Mouse (Mus musculus): ENCODE data around the gene Ush2a. TPM values are rescaled to one million over a fixed set of nuclear protein-coding genes. Genes with fewer than 3 reads are reported as not detected.
A peak's percentile ranks its signal among the peaks of the same experiment; 100 is the strongest.

The Ush2a gene
- total RNA-seq, 2 experiments from 2014 or later, result 0.08 to 0.10 TPM

DNA sequence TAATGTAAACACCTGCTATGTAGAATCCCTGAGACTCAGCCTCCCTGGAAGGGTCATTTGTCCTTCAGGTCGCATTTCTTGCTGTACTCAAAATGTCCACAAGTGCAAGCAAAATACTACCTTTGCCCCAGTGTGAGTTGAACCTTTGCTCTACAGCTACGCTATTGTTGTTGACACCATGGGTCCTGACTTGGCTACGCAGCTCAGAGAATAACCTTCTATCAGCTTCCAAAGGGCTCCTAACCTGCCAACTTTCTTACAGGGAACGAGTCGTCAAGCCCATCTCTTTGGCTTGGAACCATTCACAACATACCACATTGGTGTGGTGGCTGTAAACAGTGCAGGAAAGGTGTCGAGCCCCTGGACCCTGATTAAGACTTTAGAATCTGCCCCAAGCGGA, 644.4 kb downstream of the Ush2a start:
- no peak for DNase-seq

DNA sequence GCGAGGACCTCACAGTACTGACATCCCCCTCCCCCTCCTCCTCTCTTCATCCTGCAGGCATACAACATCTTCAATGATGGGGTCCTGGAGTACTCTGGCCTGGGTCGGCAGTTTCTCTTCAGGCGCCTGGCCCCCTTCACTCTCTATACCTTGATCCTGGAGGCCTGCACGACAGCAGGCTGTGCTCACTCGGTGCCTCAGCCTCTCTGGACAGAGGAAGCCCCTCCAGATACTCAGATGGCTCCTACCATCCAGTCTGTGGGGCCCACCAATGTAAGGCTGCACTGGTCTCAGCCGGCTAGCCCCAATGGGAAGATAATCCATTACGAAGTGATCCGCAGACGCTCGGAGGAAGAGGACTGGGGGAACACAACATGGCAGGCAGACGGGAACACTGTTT, 648.8 kb downstream of the Ush2a start:
- no peak for DNase-seq

DNA sequence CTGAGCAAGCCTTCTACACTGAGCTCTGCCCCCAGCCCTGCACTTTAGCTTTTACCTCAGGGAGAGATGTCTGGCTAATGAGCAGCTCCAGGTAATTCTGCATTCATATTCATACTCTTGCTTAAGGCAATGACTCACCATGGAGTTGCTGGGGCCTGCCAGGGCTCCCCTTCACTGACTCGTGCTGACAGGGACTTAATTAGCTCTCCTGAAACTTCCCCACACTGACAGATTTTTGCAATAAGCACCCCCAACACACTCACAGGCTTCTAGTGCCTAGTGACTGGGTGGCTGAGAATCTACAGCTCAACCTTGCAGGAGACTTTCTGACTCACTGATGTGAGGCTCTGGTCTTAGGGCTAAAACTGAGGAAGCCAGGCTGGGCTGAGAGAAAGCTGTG, 658.1 kb downstream of the Ush2a start:
- DNase-seq, result no peak

DNA sequence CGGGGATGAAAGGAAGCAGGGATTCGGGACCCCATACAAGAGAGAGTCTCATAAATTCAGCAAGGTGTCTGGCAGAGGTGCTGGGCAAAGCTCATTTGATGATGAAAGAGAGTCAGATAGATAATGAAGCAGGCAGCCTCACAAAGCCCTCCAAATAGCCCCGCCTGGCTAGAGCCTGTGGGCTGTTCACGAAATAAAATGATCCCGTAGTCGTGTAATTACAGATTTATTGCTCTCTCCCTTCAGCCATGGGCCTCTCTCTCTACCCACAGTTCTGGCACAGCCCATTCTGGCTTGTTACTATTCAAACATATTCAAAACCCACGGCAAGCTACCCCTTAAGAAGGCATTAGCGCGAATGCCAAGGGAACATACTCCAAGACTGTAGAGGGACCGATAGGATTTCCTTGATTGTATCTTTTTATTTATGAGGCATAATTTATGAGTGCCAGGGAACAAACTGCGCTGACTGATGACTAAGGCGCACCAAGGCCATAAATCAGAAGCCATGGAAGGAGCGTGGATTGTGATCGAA, 675.5 kb downstream of the Ush2a start:
- DNase-seq, result no peak

DNA sequence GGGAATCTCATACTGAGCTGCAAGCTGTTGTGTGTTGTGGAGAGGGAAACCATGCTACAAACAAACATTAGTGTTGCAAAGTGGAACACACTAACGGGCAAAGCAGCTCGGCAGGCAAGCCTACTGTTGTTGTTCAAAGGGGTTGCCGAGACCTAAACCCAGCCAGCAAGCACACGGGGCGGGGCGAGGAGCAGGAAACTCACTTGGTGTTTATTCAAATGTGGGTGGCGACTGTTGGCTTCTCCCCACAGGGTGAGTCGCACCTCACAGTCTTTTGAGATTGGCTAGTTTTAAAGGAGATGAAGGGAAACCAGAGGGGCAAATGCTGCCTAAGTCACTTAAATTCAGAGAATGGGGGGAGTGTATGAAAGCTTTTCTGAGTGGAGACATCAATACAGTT, 683.5 kb downstream of the Ush2a start:
- DNase-seq, result no peak

DNA sequence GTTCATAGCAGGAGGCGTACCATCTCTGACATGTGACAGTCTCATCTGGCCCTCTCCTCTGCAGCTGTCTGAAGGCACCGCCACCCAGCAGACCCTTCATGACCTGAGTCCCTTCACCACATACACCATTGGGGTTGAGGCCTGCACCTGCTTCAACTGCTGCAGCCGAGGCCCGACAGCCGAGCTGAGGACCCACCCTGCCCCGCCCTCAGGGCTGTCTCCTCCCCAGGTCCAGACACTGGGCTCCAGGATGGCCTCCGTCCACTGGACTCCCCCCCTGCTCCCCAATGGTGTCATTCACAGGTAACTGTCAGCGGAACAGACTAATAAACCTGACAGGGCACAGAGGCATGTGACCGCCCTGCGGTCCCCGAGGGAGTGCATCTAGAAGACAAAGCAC, 685.0 kb downstream of the Ush2a start:
- no peak for DNase-seq

DNA sequence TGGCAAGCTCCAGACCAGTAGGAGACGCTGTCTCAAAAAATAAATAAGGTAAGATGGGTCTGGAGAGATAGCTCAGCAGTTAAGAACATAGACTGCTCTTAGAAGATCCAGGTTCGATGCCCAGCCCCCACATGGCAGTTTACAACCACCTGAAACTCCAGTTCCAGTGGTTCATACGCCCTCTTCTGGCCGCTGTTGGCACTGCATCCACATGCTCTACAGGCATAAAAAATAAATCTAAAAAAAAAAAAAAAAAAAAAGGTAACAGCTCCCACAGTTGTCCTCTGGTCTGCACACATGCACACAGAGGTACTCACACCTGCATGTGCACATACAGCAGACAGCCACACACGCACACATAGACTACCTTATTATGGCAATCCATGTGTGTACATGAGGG, 686.0 kb downstream of the Ush2a start:
- no peak for DNase-seq

DNA sequence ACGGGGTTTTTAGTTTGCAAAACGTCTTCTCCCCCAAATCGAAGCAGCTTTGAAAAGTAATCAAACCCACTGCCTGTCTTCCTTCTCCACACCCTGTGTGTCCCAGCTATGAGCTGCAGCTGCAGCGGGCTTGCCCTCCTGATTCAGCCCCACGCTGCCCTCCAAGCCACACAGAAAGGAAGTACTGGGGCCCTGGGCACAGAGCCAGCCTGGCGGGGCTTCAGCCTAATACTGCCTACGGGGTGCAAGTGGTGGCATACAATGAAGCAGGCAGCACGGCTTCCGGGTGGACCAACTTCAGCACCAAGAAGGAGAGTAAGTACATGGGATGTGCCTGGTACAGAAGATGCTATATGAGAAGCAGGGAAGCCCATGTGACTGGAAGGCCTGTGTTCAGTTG, 686.5 kb downstream of the Ush2a start:
- no peak for DNase-seq

DNA sequence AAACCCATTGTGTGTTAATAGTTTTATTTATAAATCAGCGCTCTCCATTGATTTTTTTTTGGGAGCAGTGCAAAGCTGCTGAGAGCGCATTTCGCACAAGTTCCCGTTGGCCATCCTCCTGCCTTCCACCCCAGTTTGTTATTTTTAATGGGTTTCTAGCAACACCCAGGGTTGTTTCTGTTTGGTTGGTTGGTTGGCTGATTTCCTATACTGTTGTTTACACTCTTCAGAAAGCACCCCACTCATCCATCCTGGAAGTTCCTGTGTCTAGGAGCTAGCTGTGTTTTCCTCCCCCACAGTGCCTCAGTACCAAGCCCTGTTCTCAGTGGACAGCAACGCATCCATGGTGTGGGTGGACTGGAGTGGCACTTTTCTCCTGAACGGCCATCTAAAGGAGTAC, 689.3 kb downstream of the Ush2a start:
- no peak for DNase-seq

DNA sequence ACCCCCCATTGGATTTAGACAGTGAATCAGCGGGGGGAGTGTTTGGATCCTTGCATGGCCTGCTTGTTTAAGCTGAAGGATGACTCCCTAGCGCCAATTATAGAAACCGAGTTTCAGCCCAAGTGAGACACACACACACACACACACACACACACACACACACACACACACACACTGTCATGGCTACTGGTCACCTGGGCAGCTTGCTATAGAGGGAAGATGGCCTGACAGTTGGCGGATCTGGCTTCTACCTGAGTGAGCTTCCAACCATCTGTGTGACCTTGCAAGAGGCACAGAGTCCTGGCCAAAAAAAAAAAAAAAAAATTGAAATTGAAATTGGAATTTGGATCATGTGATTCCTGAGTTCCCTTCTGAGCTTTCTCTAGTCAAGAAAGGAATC, 690.7 kb downstream of the Ush2a start:
- no peak for DNase-seq

DNA sequence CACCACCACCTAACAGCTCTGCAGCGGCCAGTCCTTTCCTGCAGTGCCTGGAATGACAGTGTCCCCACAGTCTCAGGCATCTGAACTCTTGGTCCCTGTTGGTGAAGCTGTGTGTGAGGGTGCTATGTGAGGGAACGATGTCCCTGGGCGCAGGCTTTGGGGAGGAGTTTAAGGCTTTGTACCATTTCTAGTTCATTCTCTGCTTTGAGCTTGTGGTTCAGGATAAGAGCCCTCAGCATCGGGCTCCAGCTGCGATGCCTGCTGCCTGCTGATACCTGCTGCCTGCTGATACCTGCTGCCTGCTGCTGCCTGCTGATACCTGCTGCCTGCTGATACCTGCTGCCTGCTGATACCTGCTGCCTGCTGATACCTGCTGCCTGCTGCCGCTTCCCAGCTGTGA, 711.3 kb downstream of the Ush2a start:
- DNase-seq, result no peak

DNA sequence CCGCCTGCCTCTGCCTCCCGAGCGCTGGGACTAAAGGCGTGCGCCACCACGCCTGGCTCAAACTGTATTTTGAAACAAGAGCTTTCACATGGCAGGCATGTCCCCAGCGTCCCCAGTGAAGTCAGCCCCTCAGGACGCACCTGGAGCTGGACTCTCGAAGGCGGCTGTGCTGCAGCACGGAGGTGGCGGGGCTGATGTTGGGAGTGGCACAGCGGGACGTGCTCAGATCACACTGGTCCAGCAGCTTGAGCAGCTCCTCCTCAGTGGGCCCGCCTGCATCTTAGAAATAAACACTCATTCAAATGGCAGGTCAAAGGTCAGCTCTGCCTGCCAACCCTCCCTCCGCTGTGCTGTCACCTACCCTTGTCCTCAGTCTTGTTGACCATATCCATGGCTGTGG, 712.1 kb downstream of the Ush2a start:
- no peak for DNase-seq

DNA sequence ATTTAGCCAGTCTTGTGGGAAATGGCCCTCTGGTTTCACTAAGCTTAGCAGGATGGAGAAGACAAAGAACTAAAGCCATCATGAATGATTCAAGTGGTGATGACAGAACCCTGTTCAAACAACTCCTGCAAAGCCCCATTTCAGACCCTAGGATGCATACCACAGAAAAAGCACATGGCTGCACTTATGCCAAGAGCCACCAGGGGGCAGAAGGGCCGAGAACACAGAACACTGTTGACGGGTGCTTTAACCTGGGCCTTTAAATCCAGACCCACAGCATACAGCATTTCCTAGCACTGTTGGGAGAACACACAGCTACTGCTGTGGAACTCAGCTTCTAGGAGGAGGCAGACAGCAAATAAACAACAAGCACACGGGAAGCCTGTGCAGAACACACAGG, 718.2 kb downstream of the Ush2a start:
- peak in 1 of 2 experiments; percentile 50 for DNase-seq

DNA sequence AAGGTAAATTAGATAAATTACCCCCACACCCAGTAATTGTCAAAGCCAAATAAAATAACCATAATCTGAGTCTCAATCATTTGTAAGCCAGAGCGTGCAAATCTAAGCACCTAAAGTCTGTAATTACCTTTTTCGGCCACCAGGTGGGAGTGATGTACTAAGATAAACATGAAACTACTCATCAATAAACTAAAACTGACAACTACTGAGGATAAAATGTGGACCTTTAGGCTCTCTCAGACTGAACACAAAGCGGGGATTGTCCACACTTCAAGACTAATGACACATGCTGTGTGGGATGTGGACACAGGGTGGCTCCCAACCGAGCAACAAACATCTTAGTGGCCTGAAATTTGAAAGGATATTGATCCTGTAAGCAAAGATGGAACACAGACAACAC, 731.4 kb downstream of the Ush2a start:
- DNase-seq, result peak in 1 of 2 experiments; percentile 26

DNA sequence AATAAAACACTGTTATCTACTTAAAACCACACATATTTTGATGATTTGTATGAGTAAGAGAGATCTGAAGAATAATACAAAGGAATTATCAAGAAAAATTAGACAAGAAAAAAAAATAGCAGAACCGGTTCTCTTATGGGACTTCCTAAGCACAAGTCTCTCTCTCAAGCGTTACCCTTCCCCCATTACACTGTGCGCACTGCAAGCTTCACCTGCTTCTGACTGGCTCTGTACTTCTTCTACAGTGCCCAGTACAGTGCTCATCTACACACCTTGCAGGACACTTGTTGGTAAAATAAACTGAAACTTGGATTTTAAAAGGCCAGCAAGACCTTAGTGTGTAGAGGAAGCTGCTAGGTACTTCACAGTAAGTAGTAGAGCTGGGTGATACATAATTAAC, 736.1 kb downstream of the Ush2a start:
- DNase-seq, result no peak

DNA sequence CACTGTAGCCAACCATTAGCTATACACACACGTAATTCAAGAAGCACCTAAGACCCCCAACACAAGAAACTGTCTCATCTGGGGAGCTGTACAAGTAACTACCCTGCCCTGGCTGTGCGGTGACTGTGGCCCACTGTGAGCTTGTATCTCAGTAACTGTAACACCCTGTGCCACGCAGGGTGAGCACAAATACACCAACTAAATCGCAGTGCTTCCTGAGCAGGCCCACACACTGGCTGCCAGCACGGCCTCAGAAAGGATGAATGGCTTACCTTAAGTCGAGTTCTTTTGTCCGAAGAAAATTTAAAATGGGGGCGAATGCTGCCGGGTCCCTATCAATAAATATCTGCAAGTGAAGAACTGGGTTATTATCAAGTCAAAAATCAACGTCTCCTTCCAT, 738.2 kb downstream of the Ush2a start:
- no peak for DNase-seq

DNA sequence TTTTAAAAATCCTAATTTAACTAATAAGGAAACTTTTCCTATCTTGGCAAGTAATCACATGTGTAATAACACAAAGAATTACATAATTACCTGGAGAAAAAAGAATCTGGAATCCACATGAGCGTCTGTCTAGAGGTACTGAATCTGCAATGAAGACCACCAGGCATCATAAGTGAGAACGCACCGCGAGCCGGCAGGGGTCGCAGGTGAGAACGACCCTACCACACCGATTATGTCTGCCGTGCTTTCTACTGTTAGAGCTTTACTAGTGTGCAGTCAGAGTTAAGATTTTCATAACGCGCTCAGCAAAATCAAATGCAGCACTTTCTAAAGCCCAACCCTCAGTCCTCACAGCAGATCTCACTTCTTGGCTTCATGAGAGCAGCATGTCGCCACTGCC, 740.0 kb downstream of the Ush2a start:
- no peak for DNase-seq

DNA sequence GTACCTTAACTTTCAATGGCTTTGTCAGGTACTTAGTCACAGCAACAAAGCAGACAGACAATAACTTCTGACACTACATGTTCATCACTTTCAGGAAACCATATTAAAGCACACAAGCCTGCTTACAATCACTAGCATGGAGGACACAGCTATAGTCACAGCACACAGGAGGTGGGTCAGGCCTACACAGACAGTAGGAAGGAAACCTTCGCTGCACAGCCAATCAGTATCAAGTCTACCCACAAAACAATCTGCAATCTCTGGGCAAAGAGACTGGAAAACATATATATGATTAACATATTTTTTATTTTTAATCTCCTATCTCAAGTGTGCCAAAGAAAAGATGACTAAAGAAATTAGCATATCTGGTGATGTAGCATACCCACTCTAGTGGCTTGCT, 743.0 kb downstream of the Ush2a start:
- no peak for DNase-seq

DNA sequence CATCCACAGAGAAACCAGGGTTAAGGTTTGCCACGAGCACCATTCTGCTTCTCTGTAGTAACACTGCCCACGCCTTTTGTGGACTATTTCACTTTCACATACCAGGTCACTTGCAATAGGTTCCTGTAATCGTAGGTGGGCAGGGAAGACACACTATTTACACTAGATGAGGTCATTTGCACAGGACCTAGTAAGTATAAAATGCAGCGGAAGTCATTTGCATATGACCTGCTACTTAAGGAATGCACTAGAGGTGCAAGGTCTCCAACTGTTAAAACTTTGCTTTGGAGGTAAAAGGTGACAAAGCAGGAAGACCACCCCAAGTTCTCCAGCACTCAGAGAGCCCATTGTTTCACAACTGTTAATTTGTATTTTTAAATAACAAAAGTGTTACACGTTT, 744.4 kb downstream of the Ush2a start:
- DNase-seq, result no peak

DNA sequence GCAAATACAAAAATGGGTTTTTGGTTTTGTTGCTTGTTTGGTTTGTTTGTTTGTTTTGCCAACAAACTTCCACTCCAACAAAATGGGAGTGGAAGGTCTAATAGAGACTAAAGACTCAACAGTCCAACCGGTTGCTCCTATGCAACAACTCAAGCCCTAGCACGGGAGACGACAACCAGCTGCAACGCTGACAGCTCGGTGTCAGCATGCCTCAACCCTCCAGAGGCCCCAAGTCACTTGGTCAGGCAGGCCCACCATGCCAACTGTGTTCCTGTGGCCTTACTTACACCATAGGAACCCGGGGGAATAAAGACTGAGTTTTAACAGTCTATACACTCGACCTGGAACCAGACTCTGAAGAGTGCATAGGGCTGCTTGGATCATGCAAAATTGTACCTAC, 745.0 kb downstream of the Ush2a start:
- no peak for DNase-seq

DNA sequence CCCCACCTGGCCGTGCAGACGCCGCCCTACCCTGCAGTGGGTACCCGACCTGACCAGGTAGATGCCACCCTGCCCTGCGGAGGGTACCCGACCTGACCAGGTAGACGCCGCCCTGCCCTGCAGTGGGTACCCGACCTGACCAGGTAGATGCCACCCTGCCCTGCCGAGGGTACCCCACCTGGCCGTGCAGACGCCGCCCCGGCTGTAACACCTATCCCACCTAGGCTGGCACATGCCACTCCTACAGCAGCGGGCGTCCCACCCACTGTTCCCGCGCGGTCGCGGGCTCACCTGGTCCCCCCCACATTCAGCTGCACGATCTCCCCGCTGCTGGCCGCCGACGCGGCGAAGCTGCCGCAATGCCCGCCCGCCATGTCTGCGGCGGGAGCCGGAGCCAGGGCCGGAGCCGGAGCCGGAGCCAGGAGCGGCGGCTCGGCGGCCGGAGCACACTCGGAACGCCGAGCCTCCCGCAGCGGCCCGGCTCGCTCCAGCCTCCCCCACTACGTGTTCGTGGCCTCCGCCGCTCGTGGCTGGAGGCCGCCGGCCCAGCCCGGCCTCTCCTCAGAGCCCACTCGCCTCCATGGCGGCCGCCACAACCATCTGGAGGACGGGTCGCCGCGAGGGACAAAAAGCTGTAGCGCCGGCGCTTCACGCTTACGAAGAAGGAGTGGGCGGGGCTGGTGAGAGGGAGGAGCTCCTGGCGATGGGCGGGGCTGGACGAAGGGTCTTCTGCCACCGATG, 745.6 kb downstream of the Ush2a start, which contains the start of gene Kctd3:
Kctd3 (minus strand) TSS at position 603 of the 741 bp plus-strand sequence.
- peak; percentile 94 to 98 for DNase-seq

DNA sequence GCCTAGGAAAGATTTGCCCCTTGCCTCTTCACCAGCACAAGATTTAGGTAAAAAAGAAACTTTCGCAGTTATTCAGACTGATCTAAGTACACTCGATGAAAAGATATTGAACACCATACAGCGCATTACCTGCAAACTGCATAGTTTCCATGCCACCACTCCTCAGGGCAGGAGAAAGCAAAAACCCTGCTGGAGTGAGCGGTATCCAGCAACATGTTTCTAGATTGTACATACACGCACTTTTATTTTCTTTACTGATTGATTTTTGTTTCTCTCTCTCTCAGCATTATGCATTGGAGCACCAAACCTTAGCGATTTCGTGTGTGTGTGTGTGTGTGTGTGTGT, 746.1 kb downstream of the Ush2a start:
- no peak for DNase-seq

DNA sequence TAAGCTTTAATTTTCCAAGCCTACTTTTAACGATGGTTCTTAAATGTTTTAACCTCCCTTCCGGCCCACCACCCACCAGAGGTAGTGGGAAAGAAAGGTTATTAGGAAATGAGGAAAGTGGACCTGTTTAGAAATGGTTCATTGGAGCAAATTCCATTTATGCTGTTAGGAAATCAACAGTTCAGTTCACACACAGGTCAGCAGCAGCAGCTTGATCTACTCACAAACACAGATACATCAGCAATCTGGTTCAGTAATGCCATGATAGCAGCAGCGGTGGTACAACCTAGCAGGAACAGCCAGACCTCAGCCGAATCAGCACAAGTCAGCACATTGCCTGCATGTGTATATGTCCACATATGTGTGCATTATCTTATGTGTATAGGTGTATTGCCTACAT, 748.8 kb downstream of the Ush2a start:
- DNase-seq, result no peak

DNA sequence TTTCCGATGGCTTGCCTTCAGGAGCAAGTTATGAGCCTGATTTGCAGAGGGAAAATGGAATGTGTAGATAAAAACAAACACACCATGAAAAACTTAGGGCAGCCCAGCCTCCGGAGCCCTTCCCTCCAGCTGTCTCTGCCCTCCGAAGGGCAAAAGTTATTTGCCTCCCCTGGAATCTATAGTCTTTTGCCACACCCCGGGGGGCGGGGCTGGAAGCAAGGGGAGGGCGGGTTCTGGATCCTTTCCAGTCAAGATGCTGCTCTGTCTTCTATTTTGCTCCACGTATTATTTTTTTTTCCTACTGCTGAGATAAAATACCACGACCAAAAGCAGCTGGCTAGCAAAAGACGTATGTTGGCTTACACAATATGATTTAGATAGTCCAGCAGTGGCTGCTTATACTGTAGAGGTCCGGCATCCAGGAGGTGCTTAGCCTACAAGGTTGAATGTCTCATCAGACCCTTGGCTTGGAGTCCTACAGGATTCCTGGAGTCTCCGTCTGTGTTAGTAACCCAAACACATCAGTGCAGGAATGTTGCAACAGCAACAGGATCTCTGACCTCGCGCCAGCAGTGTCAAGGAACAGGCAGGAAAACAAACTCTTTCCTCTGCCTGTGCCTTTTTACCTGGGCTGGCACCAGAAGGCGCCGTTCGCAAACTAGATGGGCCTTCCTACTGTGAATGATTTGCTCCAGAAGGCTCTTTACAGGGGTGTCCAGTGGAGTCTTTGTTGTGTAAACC, 751.2 kb downstream of the Ush2a start:
- DNase-seq, result no peak

All from layer of hippocampus, postnatal 36 days (tissue).